Mouse (Mus musculus) heart, embryonic 11.5 days (tissue): ENCODE results near the gene Olfr699. TPM values are rescaled to one million over a fixed set of nuclear protein-coding genes. Genes with fewer than 3 reads are reported as not detected.

ENCODE experiments used
- ATAC-seq: fragments of 200-750 bp; cut with Nextera tagmentation; replicated peaks from 2 replicates; pipeline ENCODE4 v1.8.0; 2017; ENCODE audit warnings: moderate library complexity; ENCODE audit not compliant: insufficient number of reproducible peaks, low FRiP score, low TSS enrichment
- H3K27ac ChIP-seq: fragments of 300-500 bp; sonication (generic); 2 replicates; pipeline ENCODE4 v1.5.1; 2014; ENCODE audit warnings: mild to moderate bottlenecking, low read depth, low read length
- H3K27me3 ChIP-seq: fragments of 300-500 bp; sonication (generic); 2 replicates; pipeline ENCODE4 v1.6.1; 2014; ENCODE audit warnings: mild to moderate bottlenecking, low read length, mixed read lengths; ENCODE audit not compliant: control insufficient read depth, insufficient read depth
- H3K36me3 ChIP-seq: fragments of 300-500 bp; sonication (generic); 2 replicates; pipeline ENCODE4 v1.6.1; 2014; ENCODE audit warnings: mild to moderate bottlenecking, low read length, moderate library complexity, mixed read lengths; ENCODE audit not compliant: control insufficient read depth, insufficient read depth
- H3K4me1 ChIP-seq: fragments of 300-500 bp; sonication (generic); 2 replicates; pipeline ENCODE4 v1.6.1; 2014; ENCODE audit warnings: low read length; ENCODE audit not compliant: control insufficient read depth, insufficient read depth
- H3K4me2 ChIP-seq: fragments of 300-500 bp; sonication (generic); 2 replicates; pipeline ENCODE4 v1.6.1; 2014; ENCODE audit warnings: mild to moderate bottlenecking, moderate library complexity
- H3K4me3 ChIP-seq: fragments of 300-500 bp; sonication (generic); 2 replicates; pipeline ENCODE4 v1.5.1; 2014; ENCODE audit warnings: low read depth, low read length
- H3K9ac ChIP-seq: fragments of 300-500 bp; sonication (generic); 2 replicates; pipeline ENCODE4 v1.6.1; 2014; ENCODE audit warnings: mild to moderate bottlenecking, low read depth, low read length, moderate library complexity
- H3K9me3 ChIP-seq: fragments of 300-500 bp; sonication (generic); replicated peaks from 2 replicates; pipeline ENCODE4 v1.6.1; 2016; ENCODE audit warnings: low read length; ENCODE audit not compliant: control insufficient read depth
- WGBS: fragments of 180-500 bp; shearing (Covaris S2); extraction: QIAGEN DNeasy Blood & Tissue Kit; methylation state at CpG from one replicate; pipeline ENCODE4 v1.1.7; 2014; ENCODE audit not compliant: insufficient replicate concordance; 5-methylcytosine and 5-hydroxymethylcytosine counted together
- polyA plus RNA-seq: library from polyadenylated mRNA; unstranded; fragments of >200 nt; fragmentation: Nextera tagmentation; extraction: Ambion mirVana; gene quantifications from 2 replicates; pipeline ENCODE4 v1.2.1, GENCODE M21; 2014

The Olfr699 gene
- polyA plus RNA-seq, 1 experiment from 2014 or later: not detected

GRCm38 (mm10) chr7:106755297-106755696 is 37.7 kb downstream of the Olfr699 start, which contains the start of gene Olfr698:
Gene Olfr698 (minus strand): TSS chr7:106755397.
- Histone ChIP-seq H3K4me2 (no peak within 1 kb of the TSS), H3K9ac (no peak within 1 kb of the TSS), H3K4me3 (no peak within 1 kb of the TSS), H3K4me1 (no peaks in the 10 kb centered on the region), H3K27me3 (no peaks in the 10 kb centered on the region), H3K36me3 (no peaks in the 10 kb centered on the region), H3K9me3 (no peaks in the 10 kb centered on the region), H3K27ac (no peak within 1 kb of the TSS)
- no peak for ATAC-seq

GRCm38 (mm10) chr7:106745811-106746210 is 47.2 kb downstream of the Olfr699 start:
- WGBS: 87% methylated on average over 5 of the region's 5 CpGs
- no peaks in the 10 kb centered on the region for H3K27me3 ChIP-seq
- H3K36me3 ChIP-seq: no peaks in the 10 kb centered on the region
- no peak overlapping the region for H3K27ac ChIP-seq
- H3K9me3 ChIP-seq: no peaks in the 10 kb centered on the region
- no peak overlapping the region for H3K9ac ChIP-seq
- no peaks in the 10 kb centered on the region for H3K4me1 ChIP-seq
- no peak for ATAC-seq
- H3K4me2 ChIP-seq: no peak overlapping the region
- H3K4me3 ChIP-seq: no peak overlapping the region

- Histone ChIP-seq H3K4me3 (no peak within 1 kb of the TSS), H3K9me3 (no peaks in the 10 kb centered on the region), H3K4me1 (no peaks in the 10 kb centered on the region), H3K27ac (no peak within 1 kb of the TSS), H3K4me2 (no peak within 1 kb of the TSS), H3K27me3 (no peaks in the 10 kb centered on the region), H3K9ac (no peak within 1 kb of the TSS), H3K36me3 (no peaks in the 10 kb centered on the region)
- no peak for ATAC-seq
- WGBS: 81% methylated on average over 1 of the region's 1 CpGs
Measured at GRCm38 (mm10) chr7:106742343-106742742, 50.7 kb downstream of the Olfr699 start, which contains the start of gene Olfr697. Gene Olfr697 (minus strand): TSS chr7:106742443.

Other genes starting within 250 kb of the Olfr699 start
- not detected in 2 replicates for gene Olfr693, start 112.6 kb downstream of the Olfr699 start, polyA plus RNA-seq
- gene Olfr694, start 101.4 kb downstream of the Olfr699 start, polyA plus RNA-seq: not detected in 2 replicates
- gene Olfr695, start 76.8 kb downstream of the Olfr699 start, polyA plus RNA-seq: not detected in 2 replicates
- gene Olfr697, start 50.8 kb downstream of the Olfr699 start, polyA plus RNA-seq: not detected in 2 replicates
- gene Olfr698, start 37.8 kb downstream of the Olfr699 start, polyA plus RNA-seq: not detected in 2 replicates
- gene Olfr700, start 15.6 kb upstream of the Olfr699 start, polyA plus RNA-seq: not detected in 2 replicates
- gene Olfr701, start 20.9 kb upstream of the Olfr699 start, polyA plus RNA-seq: not detected in 2 replicates
- not detected in 2 replicates for gene Olfr702, start 40.7 kb upstream of the Olfr699 start, polyA plus RNA-seq
- gene Olfr703, start 50.2 kb upstream of the Olfr699 start, polyA plus RNA-seq: not detected in 2 replicates
- not detected in 2 replicates for gene Olfr704, start 70.0 kb upstream of the Olfr699 start, polyA plus RNA-seq
- gene Olfr705, start 83.7 kb upstream of the Olfr699 start, polyA plus RNA-seq: not detected in 2 replicates
- gene Olfr706, start 95.0 kb upstream of the Olfr699 start, polyA plus RNA-seq: not detected in 2 replicates
- gene Olfr707, start 108.0 kb upstream of the Olfr699 start, polyA plus RNA-seq: not detected in 2 replicates
- gene Olfr1532-ps1, start 114.8 kb upstream of the Olfr699 start, polyA plus RNA-seq: not detected in 2 replicates
- gene Olfr709-ps1, start 139.0 kb upstream of the Olfr699 start, polyA plus RNA-seq: not detected in 2 replicates
- not detected in 2 replicates for gene Olfr710, start 155.1 kb upstream of the Olfr699 start, polyA plus RNA-seq
- gene Olfr6, start 170.7 kb upstream of the Olfr699 start, polyA plus RNA-seq: not detected in 2 replicates
- gene Olfr711, start 182.3 kb upstream of the Olfr699 start, polyA plus RNA-seq: not detected in 2 replicates
- not detected in 2 replicates for gene Olfr2, start 212.9 kb upstream of the Olfr699 start, polyA plus RNA-seq
- not detected in 2 replicates for gene Olfr713, start 238.0 kb upstream of the Olfr699 start, polyA plus RNA-seq